Mouse (Mus musculus): Measurements from ENCODE around the gene Adtrp. TPM values are rescaled to one million over a fixed set of nuclear protein-coding genes. Genes with fewer than 3 reads are reported as not detected.

Adtrp gene
- polyA plus RNA-seq, 1 experiment from 2014 or later, result not detected

GRCm38 (mm10) chr13:41758550-41759465 is 88.7 kb downstream of the Adtrp start:
- H3K9ac ChIP-seq, result 0 out of 2 replicates have a peak overlapping the region, but pooled peaks have one; percentile 35
- no peaks in the 10 kb centered on the region for H3K27me3 ChIP-seq
- peak overlapping the region; percentile 38 for H3K4me2 ChIP-seq
- H3K4me3 ChIP-seq, result no peak overlapping the region
- H3K27ac ChIP-seq, result peak overlapping the region; percentile 45; the same call in 1 of the 2 replicates
- ATAC-seq, result peak; percentile 89
- peaks cover 24% of the 10 kb centered on the region for H3K4me1 ChIP-seq
- 26% methylated on average over 19 of the region's 19 CpGs for WGBS
- H3K36me3 ChIP-seq (ENCODE audit: poor library complexity, severe bottlenecking), result no peaks in the 10 kb centered on the region
- H3K9me3 ChIP-seq (replicated peaks), result 0 out of 2 replicates have a peak, but pooled peaks cover 4% of the 10 kb centered on the region

GRCm38 (mm10) chr13:41753114-41753513 is 94.4 kb downstream of the Adtrp start:
- no peak overlapping the region for H3K4me2 ChIP-seq
- no peaks in the 10 kb centered on the region for H3K36me3 ChIP-seq (ENCODE audit: poor library complexity, severe bottlenecking)
- no peak overlapping the region for H3K4me3 ChIP-seq
- WGBS, result 85% methylated on average over 5 of the region's 5 CpGs
- ATAC-seq, result no peak
- no peak overlapping the region for H3K9ac ChIP-seq
- H3K27me3 ChIP-seq, result no peaks in the 10 kb centered on the region
- no peak overlapping the region for H3K27ac ChIP-seq
- H3K4me1 ChIP-seq, result no peaks in the 10 kb centered on the region
- H3K9me3 ChIP-seq (replicated peaks), result 0 out of 2 replicates have a peak, but pooled peaks cover 4% of the 10 kb centered on the region

GRCm38 (mm10) chr13:41750481-41750880 is 97.0 kb downstream of the Adtrp start:
- Histone ChIP-seq H3K36me3 (ENCODE audit: poor library complexity, severe bottlenecking) (no peaks in the 10 kb centered on the region), H3K4me1 (peaks cover 13% of the 10 kb centered on the region; the same call in 1 of the 2 replicates), H3K4me2 (no peak overlapping the region), H3K9ac (no peak overlapping the region), H3K27ac (no peak overlapping the region), H3K9me3 (replicated peaks) (no peaks in the 10 kb centered on the region), H3K4me3 (no peak overlapping the region), H3K27me3 (no peaks in the 10 kb centered on the region)
- 46% methylated on average over 5 of the region's 5 CpGs for WGBS
- no peak for ATAC-seq

GRCm38 (mm10) chr13:41748866-41749265 is 98.6 kb downstream of the Adtrp start:
- no peak overlapping the region for H3K9ac ChIP-seq
- H3K27me3 ChIP-seq, result no peaks in the 10 kb centered on the region
- no peaks in the 10 kb centered on the region for H3K9me3 ChIP-seq (replicated peaks)
- H3K4me1 ChIP-seq, result peaks cover 13% of the 10 kb centered on the region; the same call in 1 of the 2 replicates
- H3K36me3 ChIP-seq (ENCODE audit: poor library complexity, severe bottlenecking), result no peaks in the 10 kb centered on the region
- no peak for ATAC-seq
- no peak overlapping the region for H3K27ac ChIP-seq
- no peak overlapping the region for H3K4me2 ChIP-seq
- H3K4me3 ChIP-seq, result no peak overlapping the region
- 86% methylated on average over 9 of the region's 9 CpGs for WGBS

- H3K27me3 ChIP-seq, result no peaks in the 10 kb centered on the region
- no peak overlapping the region for H3K4me3 ChIP-seq
- H3K36me3 ChIP-seq (ENCODE audit: poor library complexity, severe bottlenecking), result no peaks in the 10 kb centered on the region
- H3K27ac ChIP-seq, result no peak overlapping the region
- 36% methylated on average over 4 of the region's 4 CpGs for WGBS
- H3K9ac ChIP-seq, result no peak overlapping the region
- H3K4me1 ChIP-seq, result peaks cover 13% of the 10 kb centered on the region; the same call in 1 of the 2 replicates
- no peak overlapping the region for H3K4me2 ChIP-seq
- peak; percentile 64 for ATAC-seq
- no peaks in the 10 kb centered on the region for H3K9me3 ChIP-seq (replicated peaks)
Observed at GRCm38 (mm10) chr13:41747691-41748090, 99.8 kb downstream of the Adtrp start.

GRCm38 (mm10) chr13:41746971-41747615 is 100.4 kb downstream of the Adtrp start:
- 56% methylated on average over 8 of the region's 8 CpGs for WGBS
- no peaks in the 10 kb centered on the region for H3K27me3 ChIP-seq
- no peak overlapping the region for H3K9ac ChIP-seq
- H3K27ac ChIP-seq, result no peak overlapping the region
- peaks cover 13% of the 10 kb centered on the region; the same call in 1 of the 2 replicates for H3K4me1 ChIP-seq
- H3K4me3 ChIP-seq, result no peak overlapping the region
- no peak overlapping the region for H3K4me2 ChIP-seq
- ATAC-seq, result peak; percentile 76
- no peaks in the 10 kb centered on the region for H3K9me3 ChIP-seq (replicated peaks)
- no peaks in the 10 kb centered on the region for H3K36me3 ChIP-seq (ENCODE audit: poor library complexity, severe bottlenecking)

GRCm38 (mm10) chr13:41740456-41741085 is 106.9 kb downstream of the Adtrp start:
- Histone ChIP-seq H3K4me3 (no peak overlapping the region), H3K4me2 (no peak overlapping the region), H3K4me1 (peaks cover 9% of the 10 kb centered on the region), H3K36me3 (ENCODE audit: poor library complexity, severe bottlenecking) (no peaks in the 10 kb centered on the region), H3K27ac (no peak overlapping the region), H3K27me3 (no peaks in the 10 kb centered on the region), H3K9ac (no peak overlapping the region), H3K9me3 (replicated peaks) (no peaks in the 10 kb centered on the region)
- 90% methylated on average over 5 of the region's 5 CpGs for WGBS
- no peak for ATAC-seq

- Histone ChIP-seq H3K9me3 (replicated peaks) (no peaks in the 10 kb centered on the region), H3K36me3 (ENCODE audit: poor library complexity, severe bottlenecking) (no peaks in the 10 kb centered on the region), H3K4me3 (no peak overlapping the region), H3K4me1 (peaks cover 9% of the 10 kb centered on the region), H3K27me3 (no peaks in the 10 kb centered on the region), H3K4me2 (0 out of 2 replicates have a peak overlapping the region, but pooled peaks have one; percentile 5), H3K27ac (peak overlapping the region; percentile 41), H3K9ac (no peak overlapping the region)
- ATAC-seq, result peak; percentile 93
- 33% methylated on average over 10 of the region's 10 CpGs for WGBS
Observed at GRCm38 (mm10) chr13:41737628-41738309, 109.7 kb downstream of the Adtrp start.

- no peak for ATAC-seq
- no peaks in the 10 kb centered on the region for H3K9me3 ChIP-seq (replicated peaks)
- WGBS, result 95% methylated on average over 8 of the region's 8 CpGs
- H3K9ac ChIP-seq, result no peak overlapping the region
- H3K4me1 ChIP-seq, result no peaks in the 10 kb centered on the region
- H3K27me3 ChIP-seq, result no peaks in the 10 kb centered on the region
- no peak overlapping the region for H3K4me2 ChIP-seq
- no peak overlapping the region for H3K27ac ChIP-seq
- H3K4me3 ChIP-seq, result no peak overlapping the region
- H3K36me3 ChIP-seq (ENCODE audit: poor library complexity, severe bottlenecking), result no peaks in the 10 kb centered on the region
Observed at GRCm38 (mm10) chr13:41729660-41730059, 117.8 kb downstream of the Adtrp start.

- H3K27ac ChIP-seq, result no peak overlapping the region
- no peak overlapping the region for H3K4me2 ChIP-seq
- no peaks in the 10 kb centered on the region for H3K36me3 ChIP-seq (ENCODE audit: poor library complexity, severe bottlenecking)
- WGBS, result 91% methylated on average over 3 of the region's 3 CpGs
- ATAC-seq, result no peak
- no peak overlapping the region for H3K9ac ChIP-seq
- H3K4me3 ChIP-seq, result no peak overlapping the region
- H3K9me3 ChIP-seq (replicated peaks), result no peaks in the 10 kb centered on the region
- no peaks in the 10 kb centered on the region for H3K27me3 ChIP-seq
- H3K4me1 ChIP-seq, result no peaks in the 10 kb centered on the region
Observed at GRCm38 (mm10) chr13:41727803-41728202, 119.7 kb downstream of the Adtrp start.

GRCm38 (mm10) chr13:41719331-41719730 is 128.2 kb downstream of the Adtrp start:
- H3K4me3 ChIP-seq, result no peak overlapping the region
- no peak for ATAC-seq
- 70% methylated on average over 16 of the region's 16 CpGs for WGBS
- no peaks in the 10 kb centered on the region for H3K4me1 ChIP-seq
- H3K9me3 ChIP-seq (replicated peaks), result no peaks in the 10 kb centered on the region
- no peaks in the 10 kb centered on the region for H3K36me3 ChIP-seq (ENCODE audit: poor library complexity, severe bottlenecking)
- no peak overlapping the region for H3K4me2 ChIP-seq
- no peak overlapping the region for H3K9ac ChIP-seq
- no peak overlapping the region for H3K27ac ChIP-seq
- no peaks in the 10 kb centered on the region for H3K27me3 ChIP-seq
